Mouse (Mus musculus): Measurements from ENCODE around the gene Hsd17b13.

- TF ChIP-seq POLR2A (IDR thresholded peaks at IDR 0.05; ENCODE audit: borderline replicate concordance, low read depth, low read length) = no peak
- no peak for TF ChIP-seq CTCF (IDR thresholded peaks at IDR 0.05; ENCODE audit: low read depth, low read length)
Measured at GRCm38 (mm10) chr5:103907844-103908243, 69.4 kb downstream of the Hsd17b13 start.
